Comparison of ENCODE assay signal across 18 mouse cellular contexts in the genomic region with DNA sequence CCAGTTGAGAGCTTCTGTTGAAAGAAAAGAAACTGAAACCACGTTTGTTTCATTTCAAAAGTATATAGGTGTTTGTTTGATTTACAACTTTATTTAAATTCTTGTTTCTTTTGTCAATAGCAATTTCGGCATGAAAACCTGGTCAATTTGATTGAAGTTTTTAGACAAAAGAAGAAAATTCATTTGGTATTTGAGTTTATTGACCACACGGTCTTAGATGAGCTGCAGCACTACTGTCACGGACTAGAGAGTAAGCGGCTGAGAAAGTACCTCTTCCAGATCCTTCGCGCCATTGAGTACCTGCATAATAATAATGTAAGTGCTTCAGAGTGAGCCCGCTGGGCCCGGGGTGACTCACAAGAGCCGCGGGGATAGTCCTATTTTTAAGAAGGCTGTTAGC.
"Had no signal": no experiment of that assay in that cellular context is flagged by ENCODE, and none has a peak within 500 bp of the region (broad histone marks: within the 10 kb centered on the region; RNA-seq: fewer than 3 reads in every experiment).

No protein-coding gene starts in this region.

- ATAC-seq: liver, postnatal 0 days; lung, postnatal 0 days; midbrain, embryonic 13.5 days; midbrain, embryonic 15.5 days had no signal

- H3K9me3 ChIP-seq: lung, embryonic 15.5 days; megakaryocyte, embryonic 14.5 days; midbrain, embryonic 13.5 days; midbrain, embryonic 15.5 days; neural tube, embryonic 12.5 days had no signal

- H3K27ac ChIP-seq: lung, embryonic 15.5 days; macrophage; midbrain, embryonic 13.5 days; midbrain, embryonic 15.5 days; neural tube, embryonic 12.5 days had no signal

- H3K36me3 ChIP-seq: lung, embryonic 15.5 days; midbrain, embryonic 13.5 days; neural tube, embryonic 12.5 days had no signal

- H3K9ac ChIP-seq: liver, postnatal 0 days; lung, embryonic 15.5 days; midbrain, embryonic 13.5 days; midbrain, embryonic 15.5 days; neural tube, embryonic 12.5 days had no signal

- H3K4me3 ChIP-seq: lung, embryonic 15.5 days; megakaryocyte, embryonic 14.5 days; midbrain, embryonic 13.5 days; midbrain, embryonic 15.5 days; neural tube, embryonic 12.5 days had no signal

- H3K4me2 ChIP-seq: lung, embryonic 15.5 days; midbrain, embryonic 11.5 days; midbrain, embryonic 13.5 days; midbrain, embryonic 15.5 days; neural tube, embryonic 12.5 days had no signal

- DNase-seq: liver, postnatal 0 days; lung, adult 2 months; lung, postnatal 14 days; lung, postnatal 36 days; right cerebral cortex, adult 18-20 months; right cerebral cortex, postnatal 25 days; right cerebral cortex, postnatal 4 days; thymus, adult 18-20 months; thymus, postnatal 14 days; thymus, postnatal 36 days had no signal

- H3K27me3 ChIP-seq: lung, embryonic 15.5 days; megakaryocyte, embryonic 14.5 days; midbrain, embryonic 13.5 days; midbrain, embryonic 15.5 days; neural tube, embryonic 12.5 days had no signal

- H3K4me1 ChIP-seq: neural tube, embryonic 12.5 days had no signal
